Mouse (Mus musculus) macrophage (primary cell): ENCODE data around the gene Mapk8. TPM values are rescaled to one million over a fixed set of nuclear protein-coding genes. Genes with fewer than 3 reads are reported as not detected.

Source experiments
- H3K27ac ChIP-seq: fragments of 350-480 bp; formaldehyde crosslinking; 2 replicates; pipeline ENCODE4 v1.9.0; 2021
- H3K36me3 ChIP-seq: fragments of 350-480 bp; formaldehyde crosslinking; 2 replicates; pipeline ENCODE4 v1.9.0; 2021; ENCODE audit errors: inconsistent target
- H3K4me3 ChIP-seq: fragments of 350-480 bp; formaldehyde crosslinking; 2 replicates; pipeline ENCODE4 v1.9.0; 2021; ENCODE audit errors: inconsistent target
- H3K79me2 ChIP-seq: fragments of 350-480 bp; formaldehyde crosslinking; 2 replicates; pipeline ENCODE4 v1.9.0; 2021; ENCODE audit errors: inconsistent target
- WGBS: methylation state at CpG from one replicate; pipeline ENCODE4 v1.1.7; 2026; ENCODE audit warnings: inconsistent platforms; ENCODE audit not compliant: missing documents; 5-methylcytosine and 5-hydroxymethylcytosine counted together
- polyA plus RNA-seq: library from polyadenylated mRNA; stranded (reverse); fragments of 250-400 nt; gene quantifications from 3 replicates; pipeline ENCODE4 v1.2.4, GENCODE M21; 2018; ENCODE audit warnings: inconsistent platforms

Gene Mapk8
- polyA plus RNA-seq, 1 experiment from 2014 or later: 15.4 TPM

- Histone ChIP-seq H3K4me3 (no peak overlapping the region), H3K79me2 (peaks cover 82% of the 10 kb centered on the region), H3K36me3 (peaks cover 20% of the 10 kb centered on the region; the same call in 1 of the 2 replicates), H3K27ac (no peak overlapping the region)
- 67% methylated on average over 1 of the region's 1 CpGs for WGBS
Measured at GRCm38 (mm10) chr14:33348146-33348545, 98.8 kb downstream of the Mapk8 start.

- Histone ChIP-seq H3K36me3 (peaks cover 23% of the 10 kb centered on the region; the same call in 1 of the 2 replicates), H3K79me2 (peaks cover 82% of the 10 kb centered on the region), H3K27ac (no peak overlapping the region), H3K4me3 (no peak overlapping the region)
- WGBS: 69% methylated on average over 4 of the region's 4 CpGs
Measured at GRCm38 (mm10) chr14:33347738-33348137, 99.2 kb downstream of the Mapk8 start.

- Histone ChIP-seq H3K4me3 (no peak overlapping the region), H3K27ac (no peak overlapping the region), H3K36me3 (peaks cover 23% of the 10 kb centered on the region; the same call in 1 of the 2 replicates), H3K79me2 (peaks cover 82% of the 10 kb centered on the region)
- WGBS: 73% methylated on average over 6 of the region's 6 CpGs
Measured at GRCm38 (mm10) chr14:33346546-33346945, 100.4 kb downstream of the Mapk8 start.

- 85% methylated on average over 9 of the region's 14 CpGs for WGBS
- Histone ChIP-seq H3K79me2 (peaks cover 86% of the 10 kb centered on the region), H3K4me3 (no peak overlapping the region), H3K27ac (no peak overlapping the region), H3K36me3 (peaks cover 19% of the 10 kb centered on the region; the same call in 1 of the 2 replicates)
Measured at GRCm38 (mm10) chr14:33343131-33343725, 103.7 kb downstream of the Mapk8 start.

GRCm38 (mm10) chr14:33338684-33339083 is 108.3 kb downstream of the Mapk8 start:
- peaks cover 100% of the 10 kb centered on the region for H3K79me2 ChIP-seq
- peaks cover 8% of the 10 kb centered on the region; the same call in 1 of the 2 replicates for H3K36me3 ChIP-seq
- no peak overlapping the region for H3K27ac ChIP-seq
- 74% methylated on average over 5 of the region's 5 CpGs for WGBS
- H3K4me3 ChIP-seq: no peak overlapping the region

- no peak overlapping the region for H3K27ac ChIP-seq
- 91% methylated on average over 6 of the region's 6 CpGs for WGBS
Measured at GRCm38 (mm10) chr14:33335733-33336132, 111.2 kb downstream of the Mapk8 start.

GRCm38 (mm10) chr14:33334402-33334801 is 112.6 kb downstream of the Mapk8 start:
- H3K4me3 ChIP-seq: no peak overlapping the region
- H3K79me2 ChIP-seq: peaks cover 100% of the 10 kb centered on the region
- WGBS: 87% methylated on average over 4 of the region's 4 CpGs
- H3K27ac ChIP-seq: no peak overlapping the region
- H3K36me3 ChIP-seq: no peaks in the 10 kb centered on the region

More at GRCm38 (mm10) chr14:33335733-33336132, 111.2 kb downstream of the Mapk8 start:
- H3K79me2 ChIP-seq: peaks cover 100% of the 10 kb centered on the region
- no peak overlapping the region for H3K4me3 ChIP-seq
- no peaks in the 10 kb centered on the region for H3K36me3 ChIP-seq

GRCm38 (mm10) chr14:33333833-33334232 is 113.1 kb downstream of the Mapk8 start:
- Histone ChIP-seq H3K4me3 (no peak overlapping the region), H3K79me2 (peaks cover 100% of the 10 kb centered on the region), H3K36me3 (no peaks in the 10 kb centered on the region), H3K27ac (no peak overlapping the region)
- WGBS: 90% methylated on average over 2 of the region's 4 CpGs

GRCm38 (mm10) chr14:33331627-33332026 is 115.3 kb downstream of the Mapk8 start:
- Histone ChIP-seq H3K4me3 (no peak overlapping the region), H3K36me3 (no peaks in the 10 kb centered on the region), H3K27ac (no peak overlapping the region), H3K79me2 (peaks cover 100% of the 10 kb centered on the region)
- 94% methylated on average over 4 of the region's 4 CpGs for WGBS

GRCm38 (mm10) chr14:33330986-33331385 is 116.0 kb downstream of the Mapk8 start:
- H3K79me2 ChIP-seq: peaks cover 100% of the 10 kb centered on the region
- no peaks in the 10 kb centered on the region for H3K36me3 ChIP-seq
- H3K4me3 ChIP-seq: no peak overlapping the region
- H3K27ac ChIP-seq: no peak overlapping the region
- WGBS: 87% methylated on average over 4 of the region's 4 CpGs

GRCm38 (mm10) chr14:33329297-33329805 is 117.6 kb downstream of the Mapk8 start:
- peaks cover 97% of the 10 kb centered on the region for H3K79me2 ChIP-seq
- H3K36me3 ChIP-seq: no peaks in the 10 kb centered on the region
- no peak overlapping the region for H3K27ac ChIP-seq
- no peak overlapping the region for H3K4me3 ChIP-seq
- 99% methylated on average over 5 of the region's 5 CpGs for WGBS

GRCm38 (mm10) chr14:33328369-33328768 is 118.6 kb downstream of the Mapk8 start:
- Histone ChIP-seq H3K36me3 (no peaks in the 10 kb centered on the region), H3K27ac (no peak overlapping the region), H3K4me3 (no peak overlapping the region), H3K79me2 (peaks cover 95% of the 10 kb centered on the region)
- WGBS: 91% methylated on average over 5 of the region's 5 CpGs

Other genes with a start within 250 kb of the Mapk8 start
- gene Arhgap22, start 233.1 kb downstream of the Mapk8 start, polyA plus RNA-seq: 16.5 to 44.1 TPM (median 21.1 TPM) in 3 replicates
- gene Frmpd2, start 24.5 kb upstream of the Mapk8 start, polyA plus RNA-seq: not detected in 3 replicates
- gene Ptpn20, start 142.0 kb upstream of the Mapk8 start, polyA plus RNA-seq: not detected in 3 replicates